Mouse (Mus musculus) bone marrow, adult 2 months (tissue): Measurements from ENCODE around the gene Gm10135.

Experiments used
- CTCF ChIP-seq: fragments of 200-500 bp; IDR thresholded peaks from 2 replicates; pipeline ENCODE4 v1.5.1; 2011; ENCODE audit warnings: low read length, control low read depth; ENCODE audit not compliant: control insufficient read depth, insufficient read depth
- POLR2A ChIP-seq: fragments of 200-500 bp; IDR thresholded peaks from 2 replicates; pipeline ENCODE4 v1.6.1; 2011; ENCODE audit warnings: low read depth, mild to moderate bottlenecking, control low read depth, low read length, borderline replicate concordance; ENCODE audit not compliant: control insufficient read depth

DNA sequence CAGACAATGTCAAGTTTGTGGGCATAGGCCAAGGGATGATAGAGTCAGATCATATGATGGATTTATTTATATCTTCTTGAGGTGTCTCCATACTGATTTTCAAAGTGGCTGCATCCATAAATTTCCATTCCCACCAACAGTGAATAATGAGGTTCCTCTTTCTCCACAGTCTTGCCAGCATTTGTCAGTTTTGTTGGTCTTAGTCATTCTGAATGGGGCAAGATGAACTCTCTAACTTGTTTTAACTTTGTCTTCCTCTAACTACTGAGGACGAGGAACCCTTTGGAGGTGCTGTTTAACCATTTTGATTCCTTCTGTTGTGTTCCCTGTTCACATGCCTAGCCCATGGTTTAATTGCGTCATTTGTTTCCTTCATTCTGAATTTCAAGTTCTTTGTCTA is 24.2 kb downstream of the Gm10135 start:
- TF ChIP-seq CTCF (no peak), POLR2A (no peak)
